Mouse (Mus musculus): ENCODE data around the gene Tnfrsf17.
A peak's percentile ranks its signal among the peaks of the same experiment; 100 is the strongest.
"Not testable (repeated sequence)": the region's sequence is repeated elsewhere in the genome, so short reads cannot be mapped to it uniquely, and the experiment has no call there.

The Tnfrsf17 gene

GRCm38 (mm10) chr16:11343292-11343815 is 29.7 kb downstream of the Tnfrsf17 start:
- DNase-seq = peak; percentile 46 to 47

DNA sequence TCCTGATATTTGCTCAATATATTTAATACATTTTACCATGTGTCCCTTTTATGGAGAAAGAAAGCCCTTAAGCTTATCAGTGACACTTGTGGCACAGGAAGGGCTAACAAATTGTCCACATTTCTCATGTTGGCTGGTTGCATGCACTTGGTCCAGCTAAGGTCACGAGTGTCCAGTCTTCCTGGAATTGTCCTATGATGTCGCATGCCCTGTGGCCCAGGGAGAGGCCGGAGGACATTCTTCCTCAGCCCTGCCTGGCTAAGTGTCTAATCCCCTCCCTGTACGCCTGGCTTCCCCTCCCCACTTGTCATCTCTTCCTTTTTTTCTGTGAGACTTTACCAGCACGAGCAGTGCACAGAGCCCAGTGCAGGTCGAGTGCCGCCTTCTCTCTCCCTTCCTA is 38.3 kb downstream of the Tnfrsf17 start:
- DNase-seq = peak; percentile 12 to 19

DNA sequence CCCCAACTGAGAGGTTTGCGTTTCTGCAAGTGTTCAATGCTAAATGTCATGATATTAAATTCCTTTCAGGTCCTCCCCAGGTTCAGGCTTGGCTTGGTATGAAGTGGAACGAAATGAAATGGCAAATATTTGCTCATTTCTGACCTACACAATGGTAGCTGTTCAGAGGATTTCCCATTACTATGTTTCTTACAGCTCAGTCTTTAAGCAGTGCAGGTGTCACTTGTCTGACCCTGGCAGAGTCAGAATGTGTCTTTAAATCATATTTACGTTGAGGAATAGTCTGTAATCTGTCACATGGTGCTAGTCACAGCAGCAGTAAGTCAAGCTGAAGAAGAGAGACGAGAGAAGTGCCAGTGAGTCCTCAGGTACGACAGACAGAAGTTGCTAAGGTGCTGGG is 45.6 kb downstream of the Tnfrsf17 start:
- DNase-seq = no peak

DNA sequence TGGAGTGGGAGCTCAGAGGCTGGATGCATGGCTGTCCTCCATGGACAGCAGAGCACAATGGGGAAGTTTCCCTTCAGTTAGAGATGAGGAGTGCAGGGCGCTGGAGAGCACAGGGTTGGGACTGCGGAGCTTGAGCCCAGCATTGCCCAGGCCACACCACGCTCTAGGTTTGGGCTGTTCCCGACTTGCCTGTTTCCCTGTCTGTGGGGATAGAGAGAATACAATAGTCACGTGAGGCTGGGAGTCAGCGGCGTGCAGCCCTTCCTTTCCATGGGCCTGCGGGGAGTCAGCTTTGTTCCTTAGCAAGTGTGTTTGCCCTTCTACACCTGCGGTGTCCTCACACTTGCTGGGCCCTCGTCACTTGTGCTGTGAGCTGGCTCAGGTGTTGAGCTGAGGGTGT is 46.3 kb downstream of the Tnfrsf17 start:
- DNase-seq = peak in 1 of 2 experiments; percentile 34

DNA sequence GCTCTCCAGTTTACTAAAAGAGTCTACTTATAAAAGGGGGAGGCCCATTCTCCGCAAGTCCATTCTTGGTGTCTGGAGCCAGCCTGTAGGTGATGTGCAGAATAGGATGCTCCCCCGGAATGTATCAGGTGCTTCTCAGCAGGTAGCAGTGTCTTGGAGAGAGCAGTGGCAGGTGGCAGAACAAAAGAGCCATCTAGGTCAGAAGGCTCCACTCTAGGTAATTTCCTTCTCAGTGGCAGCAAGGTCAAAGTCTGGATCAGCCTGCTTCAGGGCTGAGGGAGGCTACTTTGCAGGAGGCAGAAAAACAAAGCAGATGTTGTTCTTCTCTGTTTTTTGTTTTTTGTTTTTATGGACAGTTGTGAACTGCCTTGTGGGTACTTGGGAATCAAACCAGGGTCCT is 47.0 kb downstream of the Tnfrsf17 start:
- not testable (repeated sequence) for DNase-seq

DNA sequence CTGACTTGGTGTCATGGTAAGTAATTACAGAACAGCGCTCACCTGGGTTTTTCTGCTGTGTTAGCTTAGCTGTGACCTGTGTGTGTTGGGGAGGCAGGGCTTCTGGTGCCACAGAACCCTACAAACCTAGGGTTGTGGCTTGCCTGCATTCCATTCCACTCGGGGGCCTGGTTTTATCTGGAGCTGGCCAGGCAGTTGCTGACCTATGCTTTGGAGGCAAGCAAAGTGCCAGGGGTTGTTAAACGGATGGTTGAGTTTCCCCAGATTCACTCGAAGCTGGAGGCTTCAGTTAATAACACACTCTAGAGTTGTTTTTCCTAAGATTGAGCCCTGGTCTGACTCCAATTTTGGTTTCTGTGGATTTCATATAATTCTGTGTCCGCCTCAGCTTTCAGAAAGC is 52.0 kb downstream of the Tnfrsf17 start:
- DNase-seq = peak in 1 of 2 experiments; percentile 19

GRCm38 (mm10) chr16:11366851-11367250 is 53.2 kb downstream of the Tnfrsf17 start:
- DNase-seq = no peak

- DNase-seq = no peak
Measured at GRCm38 (mm10) chr16:11368412-11368811, 54.8 kb downstream of the Tnfrsf17 start.

DNA sequence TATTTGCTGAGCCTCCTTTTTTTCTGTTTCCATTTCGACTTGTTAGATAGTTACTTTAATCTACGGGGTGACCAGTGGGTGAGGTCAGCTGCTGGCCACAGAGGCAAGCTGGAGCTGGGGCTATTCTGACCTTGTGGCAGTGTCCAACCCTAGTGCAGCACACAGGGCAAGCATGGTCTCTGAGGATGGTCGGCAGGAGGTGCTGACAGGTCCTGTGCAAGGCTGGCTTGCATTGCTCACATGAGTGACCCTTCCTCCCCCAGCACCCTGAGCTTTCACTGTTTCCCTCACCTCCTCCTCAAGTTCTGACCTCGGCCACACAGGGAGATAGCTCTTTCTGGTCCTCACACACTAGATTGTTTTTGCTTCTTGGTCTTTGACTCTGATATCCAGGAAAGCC is 55.5 kb downstream of the Tnfrsf17 start:
- DNase-seq = no peak

DNA sequence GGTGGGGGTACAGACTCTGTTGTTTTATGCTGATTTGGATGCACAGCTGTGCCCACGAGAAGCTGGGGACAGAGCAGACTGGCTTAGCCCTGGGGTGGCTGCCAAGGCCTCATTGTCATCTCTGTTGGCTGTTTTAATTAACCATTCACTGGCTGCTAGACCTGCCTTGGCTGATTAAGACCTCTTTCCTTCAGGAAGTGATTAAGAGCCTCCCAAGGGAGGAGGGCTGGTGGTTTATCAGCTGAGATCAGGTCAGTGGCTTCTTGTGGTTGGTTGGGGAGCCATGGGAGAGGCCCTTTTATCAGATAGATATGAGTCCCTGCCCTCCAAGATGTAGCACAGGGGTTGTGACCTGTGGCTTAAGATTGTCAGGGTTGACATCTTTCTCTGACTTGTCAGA is 56.0 kb downstream of the Tnfrsf17 start:
- DNase-seq = no peak
